Mouse (Mus musculus) lung, embryonic 16.5 days (tissue): Measurements from ENCODE around the gene Pigk. TPM values are rescaled to one million over a fixed set of nuclear protein-coding genes. Genes with fewer than 3 reads are reported as not detected.

Source experiments
- ATAC-seq: fragments of 200-750 bp; cut with Nextera tagmentation; 2 replicates; pipeline ENCODE4 v1.8.0; 2017; ENCODE audit warnings: low read depth, mild to moderate bottlenecking, moderate library complexity
- H3K27ac ChIP-seq: fragments of 300-500 bp; sonication (generic); 2 replicates; pipeline ENCODE4 v1.5.1; 2014; ENCODE audit warnings: mild to moderate bottlenecking, control low read depth, low read length
- H3K27me3 ChIP-seq: fragments of 300-500 bp; sonication (generic); 2 replicates; pipeline ENCODE4 v1.6.1; 2014; ENCODE audit warnings: low read depth, low read length, mixed read lengths; ENCODE audit not compliant: control insufficient read depth, insufficient read depth
- H3K36me3 ChIP-seq: fragments of 300-500 bp; sonication (generic); 2 replicates; pipeline ENCODE4 v1.6.1; 2014; ENCODE audit warnings: low read length; ENCODE audit not compliant: control insufficient read depth, insufficient read depth
- H3K4me1 ChIP-seq: fragments of 300-500 bp; sonication (generic); replicated peaks from 2 replicates; pipeline ENCODE4 v1.6.1; 2014; ENCODE audit warnings: low read length, mixed read lengths; ENCODE audit not compliant: control insufficient read depth, insufficient read depth
- H3K4me2 ChIP-seq: fragments of 300-500 bp; sonication (generic); 2 replicates; pipeline ENCODE4 v1.6.1; 2014; ENCODE audit warnings: low read depth, low read length, control low read depth
- H3K4me3 ChIP-seq: fragments of 300-500 bp; sonication (generic); 2 replicates; pipeline ENCODE4 v1.5.1; 2014; ENCODE audit warnings: mild to moderate bottlenecking, low read length, control low read depth
- H3K9ac ChIP-seq: fragments of 300-500 bp; sonication (generic); 2 replicates; pipeline ENCODE4 v1.6.1; 2014; ENCODE audit warnings: low read length, control low read depth
- H3K9me3 ChIP-seq: fragments of 300-500 bp; sonication (generic); 2 replicates; pipeline ENCODE4 v1.6.1; 2016; ENCODE audit warnings: low read length; ENCODE audit not compliant: control insufficient read depth
- WGBS: fragments of 180-500 bp; shearing (Covaris S2); extraction: QIAGEN DNeasy Blood & Tissue Kit; methylation state at CpG from one replicate; pipeline ENCODE4 v1.1.7; 2014; 5-methylcytosine and 5-hydroxymethylcytosine counted together
- polyA plus RNA-seq: library from polyadenylated mRNA; unstranded; fragments of >200 nt; fragmentation: Nextera tagmentation; extraction: Ambion mirVana; gene quantifications from 2 replicates; pipeline ENCODE4 v1.2.1, GENCODE M21; 2015

Pigk gene
- polyA plus RNA-seq, 1 experiment from 2014 or later = 50.3 TPM

GRCm38 (mm10) chr3:152913150-152913549, 199.2 kb downstream of the Pigk start:
- H3K9me3 ChIP-seq = no peaks in the 10 kb centered on the region
- 68% methylated on average over 10 of the region's 10 CpGs for WGBS
- H3K27ac ChIP-seq = no peak overlapping the region
- H3K27me3 ChIP-seq = no peaks in the 10 kb centered on the region
- ATAC-seq = no peak
- no peaks in the 10 kb centered on the region for H3K4me1 ChIP-seq
- no peaks in the 10 kb centered on the region for H3K36me3 ChIP-seq
- H3K4me2 ChIP-seq = no peak overlapping the region
- H3K4me3 ChIP-seq = no peak overlapping the region
- H3K9ac ChIP-seq = no peak overlapping the region

- 89% methylated on average over 3 of the region's 3 CpGs for WGBS
- H3K4me2 ChIP-seq = no peak overlapping the region
- no peak overlapping the region for H3K27ac ChIP-seq
- no peak for ATAC-seq
- H3K27me3 ChIP-seq = no peaks in the 10 kb centered on the region
- H3K4me1 ChIP-seq = no peaks in the 10 kb centered on the region
- H3K9me3 ChIP-seq = no peaks in the 10 kb centered on the region
- no peak overlapping the region for H3K9ac ChIP-seq
- no peak overlapping the region for H3K4me3 ChIP-seq
- H3K36me3 ChIP-seq = no peaks in the 10 kb centered on the region
Observed at GRCm38 (mm10) chr3:152913625-152914024, 199.7 kb downstream of the Pigk start.

- no peak overlapping the region for H3K27ac ChIP-seq
- ATAC-seq = no peak
- 84% methylated on average over 6 of the region's 6 CpGs for WGBS
- H3K4me3 ChIP-seq = no peak overlapping the region
- H3K4me2 ChIP-seq = no peak overlapping the region
- no peaks in the 10 kb centered on the region for H3K4me1 ChIP-seq
- H3K9me3 ChIP-seq = no peaks in the 10 kb centered on the region
- H3K27me3 ChIP-seq = no peaks in the 10 kb centered on the region
- H3K9ac ChIP-seq = no peak overlapping the region
- no peaks in the 10 kb centered on the region for H3K36me3 ChIP-seq
Observed at GRCm38 (mm10) chr3:152914376-152914775, 200.5 kb downstream of the Pigk start.

GRCm38 (mm10) chr3:152917579-152917978, 203.7 kb downstream of the Pigk start:
- no peak for ATAC-seq
- Histone ChIP-seq H3K9ac (no peak overlapping the region), H3K9me3 (no peaks in the 10 kb centered on the region), H3K4me3 (no peak overlapping the region), H3K4me2 (no peak overlapping the region), H3K4me1 (no peaks in the 10 kb centered on the region), H3K27me3 (no peaks in the 10 kb centered on the region), H3K36me3 (no peaks in the 10 kb centered on the region), H3K27ac (no peak overlapping the region)
- WGBS = 75% methylated on average over 8 of the region's 8 CpGs

- no peak for ATAC-seq
Observed at GRCm38 (mm10) chr3:152919101-152919500, 205.2 kb downstream of the Pigk start.

GRCm38 (mm10) chr3:152920365-152920764, 206.5 kb downstream of the Pigk start:
- Histone ChIP-seq H3K9me3 (no peaks in the 10 kb centered on the region), H3K4me3 (no peak overlapping the region), H3K4me2 (no peak overlapping the region), H3K27me3 (no peaks in the 10 kb centered on the region), H3K36me3 (no peaks in the 10 kb centered on the region), H3K9ac (no peak overlapping the region), H3K4me1 (peaks cover 5% of the 10 kb centered on the region; the same call in 1 of the 2 replicates), H3K27ac (no peak overlapping the region)
- 49% methylated on average over 3 of the region's 3 CpGs for WGBS
- ATAC-seq = peak; percentile 10; the same call in 1 of the 2 replicates

More at GRCm38 (mm10) chr3:152919101-152919500, 205.2 kb downstream of the Pigk start:
- no peak overlapping the region for H3K9ac ChIP-seq
- no peaks in the 10 kb centered on the region for H3K36me3 ChIP-seq
- H3K9me3 ChIP-seq = no peaks in the 10 kb centered on the region
- H3K4me2 ChIP-seq = no peak overlapping the region
- no peak overlapping the region for H3K27ac ChIP-seq
- H3K4me1 ChIP-seq = peaks cover 5% of the 10 kb centered on the region; the same call in 1 of the 2 replicates
- 60% methylated on average over 10 of the region's 10 CpGs for WGBS
- H3K27me3 ChIP-seq = no peaks in the 10 kb centered on the region
- no peak overlapping the region for H3K4me3 ChIP-seq

- peak; percentile 24; the same call in 1 of the 2 replicates for ATAC-seq
- WGBS = 24% methylated on average over 15 of the region's 15 CpGs
- H3K9ac ChIP-seq = no peak overlapping the region
- H3K36me3 ChIP-seq = no peaks in the 10 kb centered on the region
- no peak overlapping the region for H3K4me3 ChIP-seq
- H3K27me3 ChIP-seq = no peaks in the 10 kb centered on the region
- peaks cover 5% of the 10 kb centered on the region; the same call in 1 of the 2 replicates for H3K4me1 ChIP-seq
- no peak overlapping the region for H3K27ac ChIP-seq
- H3K9me3 ChIP-seq = no peaks in the 10 kb centered on the region
- H3K4me2 ChIP-seq = peak overlapping the region; percentile 42
Observed at GRCm38 (mm10) chr3:152923530-152923929, 209.6 kb downstream of the Pigk start.

- no peaks in the 10 kb centered on the region for H3K27me3 ChIP-seq
- no peak overlapping the region for H3K4me2 ChIP-seq
- H3K9ac ChIP-seq = no peak overlapping the region
- no peak overlapping the region for H3K4me3 ChIP-seq
- peaks cover 8% of the 10 kb centered on the region; the same call in 1 of the 2 replicates for H3K4me1 ChIP-seq
- ATAC-seq = no peak
- no peak overlapping the region for H3K27ac ChIP-seq
- no peaks in the 10 kb centered on the region for H3K36me3 ChIP-seq
- whole genome bisulfite sequencing = 84% methylated on average over 8 of the region's 8 CpGs
- H3K9me3 ChIP-seq = no peaks in the 10 kb centered on the region
Observed at GRCm38 (mm10) chr3:152925364-152925763, 211.5 kb downstream of the Pigk start.

GRCm38 (mm10) chr3:152926166-152926565, 212.3 kb downstream of the Pigk start:
- Histone ChIP-seq H3K4me3 (no peak overlapping the region), H3K27ac (no peak overlapping the region), H3K4me1 (peaks cover 8% of the 10 kb centered on the region; the same call in 1 of the 2 replicates), H3K9ac (no peak overlapping the region), H3K9me3 (no peaks in the 10 kb centered on the region), H3K27me3 (no peaks in the 10 kb centered on the region), H3K4me2 (no peak overlapping the region), H3K36me3 (no peaks in the 10 kb centered on the region)
- 54% methylated on average over 4 of the region's 4 CpGs for WGBS
- no peak for ATAC-seq
